Mouse (Mus musculus): ENCODE measurements at regions not wholly inside any gene's neighbourhood (a gene's known extent, or its start where the extent isn't known, plus 50 kb on each side); places are given as distances from the start of the nearest gene placed in this dataset.

DNA sequence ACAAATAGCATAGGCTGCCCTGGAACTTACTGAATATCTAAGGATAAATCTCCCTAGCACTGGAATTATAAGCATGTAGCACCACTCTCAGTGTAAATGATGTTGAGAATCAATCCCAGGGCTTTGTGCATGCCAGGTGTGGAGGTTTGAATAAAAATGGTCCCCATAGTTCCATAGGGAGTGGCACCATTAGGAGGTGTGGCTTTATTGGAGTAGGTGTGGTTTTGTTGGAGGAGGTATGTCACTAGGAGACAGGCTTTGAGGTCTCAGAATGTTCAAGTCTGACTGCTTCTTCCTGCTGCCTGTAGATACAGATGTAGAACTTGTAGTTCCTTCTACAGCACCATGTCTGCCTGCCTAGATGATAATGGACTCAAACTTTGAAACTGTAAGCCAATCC lies 217.8 kb downstream of the Rsl24d1 start:
- no peak for DNase-seq

DNA sequence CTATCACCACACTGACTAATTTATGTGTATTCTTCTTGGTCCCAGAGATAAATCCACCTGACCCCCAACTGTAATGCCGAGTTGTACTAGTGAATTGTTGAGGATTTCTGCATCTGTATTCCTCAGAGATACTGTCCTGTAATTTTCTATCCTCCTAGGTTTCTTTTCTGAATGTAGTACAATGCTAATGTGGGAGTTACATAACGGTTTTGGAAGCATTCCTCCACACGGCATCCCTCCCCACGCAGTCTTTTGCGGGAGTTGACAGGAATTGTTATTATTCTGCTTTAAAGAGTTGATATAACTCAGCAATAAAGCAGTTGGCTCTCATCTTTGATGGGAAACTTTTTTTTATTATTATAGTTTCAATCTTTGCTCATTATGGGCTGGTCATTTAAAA lies 222.8 kb downstream of the Rsl24d1 start:
- no peak for DNase-seq

DNA sequence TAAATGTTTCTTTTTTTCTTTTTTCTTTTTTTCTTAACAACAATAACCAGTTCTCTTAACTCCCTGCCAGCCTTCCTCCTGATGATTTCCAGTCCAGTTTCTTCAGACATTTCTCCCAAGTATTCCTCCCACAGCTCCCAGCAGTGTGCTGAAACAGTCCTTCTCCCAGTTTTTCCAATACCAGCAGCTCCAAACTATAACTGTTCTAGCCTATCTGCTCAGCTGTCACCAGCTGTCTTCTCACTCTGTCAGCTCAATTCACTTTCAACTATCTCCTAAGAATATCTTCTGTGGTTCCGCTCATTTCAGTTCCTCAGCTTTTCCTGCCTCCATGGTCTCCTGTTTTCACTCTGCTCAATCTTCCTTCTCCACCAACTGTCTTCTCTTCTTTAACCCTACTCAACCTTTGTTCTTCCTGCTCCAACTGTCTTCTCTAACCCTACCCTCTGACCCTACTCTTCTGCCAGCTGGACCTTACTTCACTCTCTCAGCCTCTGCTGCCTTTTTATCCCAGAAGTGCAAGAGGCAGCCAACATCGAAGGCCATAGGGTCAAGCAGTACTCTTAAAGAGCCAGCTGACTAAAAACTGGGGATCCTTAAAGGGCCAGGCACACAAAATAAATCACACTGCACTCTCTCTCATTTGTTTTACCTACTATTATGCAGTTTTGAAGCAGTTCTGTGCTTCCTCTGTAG lies 224.0 kb downstream of the Rsl24d1 start:
- DNase-seq: no peak

DNA sequence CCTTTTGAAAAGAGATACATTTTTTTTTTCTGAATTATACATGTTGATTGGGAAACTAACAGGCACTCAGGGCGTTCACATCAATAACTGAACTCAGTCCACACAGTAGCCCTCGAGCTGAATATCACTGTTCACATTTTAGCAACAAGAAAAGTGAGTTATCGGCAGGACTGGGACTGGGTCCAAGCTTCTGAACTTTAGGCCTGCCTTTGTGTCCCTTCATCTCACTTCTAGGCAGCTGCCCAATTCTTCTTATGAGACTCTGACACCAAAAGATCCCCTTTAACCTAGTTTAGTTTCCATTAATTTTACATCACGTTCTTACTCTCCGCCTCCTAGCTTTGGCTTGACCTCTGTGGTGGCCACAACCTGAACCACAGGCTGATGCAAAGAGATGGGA lies 242.7 kb downstream of the Rsl24d1 start:
- no peak for DNase-seq

DNA sequence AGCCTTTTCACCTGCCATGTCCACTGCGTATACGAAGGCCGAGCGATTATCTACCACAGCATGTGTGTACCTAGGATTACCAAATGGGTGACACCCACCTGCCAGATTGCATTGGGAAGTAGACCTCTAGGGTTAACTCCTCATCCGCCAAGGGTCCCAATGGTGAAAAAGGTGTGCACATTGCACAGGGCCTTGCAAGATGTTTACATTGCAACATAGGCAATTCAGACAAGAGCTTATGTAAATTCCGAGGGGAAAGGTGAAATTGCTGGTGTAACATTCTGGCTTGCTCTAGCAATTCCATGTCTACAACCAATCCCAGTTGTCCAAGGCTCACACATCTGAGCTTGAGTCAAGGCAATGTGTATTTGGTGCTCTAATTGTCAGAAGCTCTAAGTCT lies 245.7 kb downstream of the Rsl24d1 start:
- no peak for DNase-seq

DNA sequence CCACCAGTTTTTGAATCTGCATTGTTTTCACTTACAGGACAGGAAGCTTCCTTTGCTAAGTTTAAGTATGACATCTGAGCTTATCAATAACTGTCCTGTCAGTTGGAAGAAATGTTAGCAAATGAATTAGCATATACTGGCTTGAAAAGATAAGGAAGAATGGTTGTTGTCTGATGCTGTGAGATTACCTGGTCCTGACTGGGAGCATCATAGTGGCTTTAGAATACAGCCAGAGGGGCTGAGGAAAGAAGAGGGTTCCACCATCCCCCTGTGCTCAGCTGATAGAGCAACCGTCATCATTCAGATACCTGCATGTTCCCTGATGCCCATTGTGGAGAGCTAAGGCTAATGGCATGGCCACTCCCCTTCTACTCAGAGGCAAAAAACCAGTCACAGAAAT lies 267.5 kb downstream of the Rsl24d1 start:
- DNase-seq: no peak

DNA sequence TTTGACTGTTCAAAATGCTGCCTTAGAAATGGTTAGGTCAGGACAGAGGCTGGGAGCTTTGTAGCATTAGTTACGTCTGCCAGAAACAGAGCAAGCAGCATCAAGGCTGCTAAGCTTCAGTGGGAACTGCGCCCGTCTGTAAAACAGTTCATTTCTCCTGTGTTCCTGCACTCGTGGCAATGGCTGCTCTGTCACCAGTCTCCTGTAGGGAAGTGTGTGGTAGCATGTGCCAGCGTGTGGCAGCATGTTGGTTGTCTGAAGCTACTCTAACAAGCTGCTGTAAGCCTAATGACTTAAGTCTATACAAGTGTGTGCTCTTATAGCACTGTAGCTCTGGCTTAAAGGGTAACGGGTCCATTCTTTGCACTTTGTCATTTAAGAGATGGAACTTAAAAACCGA lies 278.8 kb downstream of the Rsl24d1 start:
- no peak for DNase-seq

DNA sequence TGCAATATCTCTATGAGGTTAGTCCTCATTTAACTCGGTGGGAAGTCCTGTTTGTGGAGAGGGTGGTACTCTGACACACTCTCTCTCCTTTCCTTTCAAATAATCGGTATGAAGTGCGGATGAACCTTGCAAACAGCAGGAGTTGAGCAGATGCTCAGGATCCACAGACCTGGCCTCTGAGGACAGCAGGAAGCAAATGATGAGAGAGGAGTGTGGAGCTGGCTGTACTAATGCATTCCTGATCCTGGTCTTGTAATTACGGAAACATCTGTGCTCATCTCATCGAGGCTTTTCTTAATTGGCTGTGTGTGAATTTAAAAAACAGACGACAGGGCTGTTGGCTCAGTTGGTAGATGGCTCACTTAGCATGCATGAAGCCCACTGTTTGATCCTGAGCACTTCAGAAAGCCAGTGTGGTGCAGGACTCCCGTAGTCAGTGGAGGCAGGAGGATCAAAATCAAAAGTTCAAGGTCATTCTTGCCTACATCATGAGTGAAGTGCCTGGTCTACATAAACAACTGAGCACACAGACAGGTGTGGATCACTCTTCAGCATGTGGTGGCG lies 300.2 kb downstream of the Rsl24d1 start:
- DNase-seq: no peak

DNA sequence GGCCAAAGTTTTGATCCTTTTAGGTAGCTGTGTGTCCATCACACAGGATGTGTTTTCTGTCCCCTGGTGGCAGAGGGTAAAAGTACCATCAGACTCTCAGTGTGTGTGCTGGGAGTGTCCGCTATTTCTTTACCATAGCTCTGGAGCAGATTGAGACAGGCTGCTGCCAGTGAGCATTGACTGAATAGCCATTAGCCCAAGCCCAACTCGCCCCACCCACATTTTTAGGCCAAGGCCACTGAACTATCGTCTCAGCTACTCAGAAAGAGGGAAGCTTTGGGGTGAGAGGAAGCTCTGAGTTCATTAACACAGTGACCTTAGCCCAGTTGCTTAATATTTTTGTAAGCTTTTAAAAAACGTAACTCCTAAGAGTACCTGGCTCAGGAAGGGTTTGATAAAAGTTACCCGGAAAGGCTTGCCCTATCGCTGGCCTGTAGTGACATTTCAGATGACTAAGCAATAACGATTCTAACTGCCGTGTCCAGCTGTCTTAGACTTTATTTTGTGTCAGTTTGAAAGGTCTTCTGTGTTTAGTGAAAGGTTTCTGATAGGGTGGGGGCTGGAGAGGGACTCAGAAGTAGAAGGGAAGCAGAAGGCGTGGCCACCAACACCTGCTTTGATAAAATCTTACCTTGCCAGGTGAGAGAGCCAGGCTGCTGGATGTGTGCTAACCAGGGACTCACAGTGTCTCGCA lies 303.0 kb downstream of the Rsl24d1 start:
- no peak for DNase-seq

Data from heart, postnatal 4 days (tissue).